Mouse (Mus musculus) megakaryocyte, adult 5-6 weeks (primary cell): Measurements from ENCODE around the gene Clca1. TPM values are rescaled to one million over a fixed set of nuclear protein-coding genes. Genes with fewer than 3 reads are reported as not detected.
"Not testable (repeated sequence)": the region's sequence is repeated elsewhere in the genome, so short reads cannot be mapped to it uniquely, and the experiment has no call there.

Experiments used
- ATAC-seq: 2 replicates; pipeline ENCODE4 v1.8.0; 2016; ENCODE audit warnings: mild to moderate bottlenecking, inconsistent platforms; ENCODE audit not compliant: poor library complexity, severe bottlenecking
- total RNA-seq, 2 experiments: library from RNA; stranded (forward) in 1 of 2; stranded (reverse) in 1 of 2; fragments of 153-499, 151-499 nt in 1 of 2; fragments of 221-1000, 200-1000 nt in 1 of 2; gene quantifications; 2 replicates each; pipeline versions ENCODE4 v1.2.3 to v1.2.4; 2015 to 2017

Gene Clca1
- total RNA-seq (2015) (not detected in 2 replicates), total RNA-seq (2017) (not detected in 2 replicates)

- ATAC-seq: no peak
These were observed at the start of gene Clca1 for GRCm38 (mm10) chr3:145032676-145033075. Clca1 (minus strand) TSS chr3:145032776.

DNA sequence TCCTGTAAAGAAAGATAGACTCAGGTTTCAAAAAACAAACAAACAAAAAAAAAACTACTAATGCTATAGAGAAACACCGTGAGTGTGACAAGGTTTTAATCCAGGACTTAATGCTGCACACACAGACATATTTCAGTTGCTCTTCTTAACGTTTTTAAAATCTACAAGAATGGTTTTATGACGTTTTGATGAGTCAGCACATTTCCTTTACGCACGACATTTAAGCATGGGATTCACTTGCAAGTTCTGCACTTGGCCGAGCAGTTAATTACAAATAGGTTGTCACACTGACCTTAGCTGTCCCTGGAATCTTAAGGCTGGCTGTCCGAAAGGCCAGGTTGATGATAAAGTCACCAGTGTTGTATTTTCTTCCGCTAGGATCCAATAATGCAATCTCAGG is 48.3 kb upstream of the Clca1 start:
- ATAC-seq: no peak

- no peak for ATAC-seq
These were observed 45.8 kb upstream of the Clca1 start for GRCm38 (mm10) chr3:145078405-145078804.

DNA sequence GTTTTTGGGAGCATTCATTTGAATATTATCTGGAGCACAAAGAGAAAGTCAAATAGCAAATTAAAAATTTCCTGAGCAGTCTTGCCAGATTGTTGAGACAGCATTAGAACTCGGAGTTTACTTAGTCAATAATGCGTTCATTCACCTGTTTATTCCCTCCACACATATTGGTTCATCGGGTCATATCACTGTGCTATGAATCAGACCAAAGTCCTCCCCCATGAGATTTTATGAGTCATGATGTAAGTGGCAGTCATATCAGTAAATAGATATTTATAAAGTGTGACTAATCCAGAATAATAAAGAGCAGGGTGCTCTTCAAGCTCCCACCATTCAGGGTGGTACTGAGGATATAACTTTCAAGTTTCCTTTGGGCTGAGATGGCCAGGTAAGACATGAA is 39.8 kb upstream of the Clca1 start:
- ATAC-seq: no peak

DNA sequence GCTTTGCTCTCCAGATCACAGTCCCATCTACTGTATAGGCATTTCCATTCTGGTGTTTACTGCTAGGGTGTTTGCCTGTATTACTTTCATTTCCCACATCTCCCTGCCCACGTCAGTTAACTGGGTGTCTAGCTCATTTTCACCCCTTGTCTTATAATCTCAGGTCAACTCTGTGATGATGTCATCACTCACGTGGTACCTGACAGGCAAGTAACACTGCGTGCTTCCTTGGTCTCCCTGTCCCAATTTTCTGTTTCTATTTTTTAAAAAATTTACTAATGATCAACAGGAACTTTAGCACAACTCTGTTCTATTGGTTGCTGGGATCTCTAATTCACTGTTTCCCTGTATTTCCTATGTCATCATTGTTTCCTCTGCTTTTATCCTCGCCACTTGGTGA is 36.4 kb upstream of the Clca1 start:
- no peak for ATAC-seq

DNA sequence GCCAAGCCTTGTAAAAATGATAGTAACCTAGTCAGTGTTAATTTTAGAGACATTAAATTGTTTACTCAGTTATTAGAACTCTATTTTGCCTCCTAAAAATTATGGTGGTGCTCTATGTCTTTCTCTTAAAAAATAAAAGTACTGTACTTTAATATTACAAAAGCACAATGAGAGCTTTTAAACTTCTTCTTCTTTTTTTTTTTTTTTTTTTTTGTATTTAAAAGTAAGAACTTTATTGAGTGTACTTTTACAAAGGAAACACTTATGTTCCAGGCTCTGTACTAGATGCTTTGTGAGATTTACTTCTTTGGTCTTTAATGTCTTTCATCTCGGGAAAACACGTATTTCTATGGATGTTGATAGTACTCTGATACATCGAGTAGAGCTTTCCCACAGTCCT is 22.6 kb upstream of the Clca1 start:
- not testable (repeated sequence) for ATAC-seq

- no peak for ATAC-seq
These were observed 17.2 kb upstream of the Clca1 start for GRCm38 (mm10) chr3:145049820-145050219.

- ATAC-seq: no peak
These were observed 6.2 kb upstream of the Clca1 start for GRCm38 (mm10) chr3:145038813-145039212.

GRCm38 (mm10) chr3:145028036-145028435 is 4.5 kb downstream of the Clca1 start:
- ATAC-seq: no peak

DNA sequence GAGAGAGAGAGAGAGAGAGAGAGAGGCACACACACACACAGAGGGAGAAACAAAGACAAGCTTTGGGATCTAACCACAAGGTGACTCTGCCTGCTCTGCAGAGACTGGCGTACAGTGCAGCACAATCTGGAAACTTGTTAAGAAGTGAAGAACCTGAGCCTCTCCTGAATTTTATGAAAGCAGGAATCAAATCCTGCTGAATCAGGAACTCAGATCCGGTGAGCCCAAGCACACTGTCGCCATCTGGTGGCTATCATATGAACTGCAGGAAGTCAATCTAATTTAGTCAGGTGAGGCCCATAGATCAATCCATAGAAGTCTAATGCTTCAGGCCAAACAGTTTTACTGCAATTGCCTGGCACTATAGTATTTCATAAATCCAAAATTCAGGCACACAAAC is 5.8 kb downstream of the Clca1 start:
- ATAC-seq: peak; percentile 84

- ATAC-seq: no peak
These were observed 14.8 kb downstream of the Clca1 start for GRCm38 (mm10) chr3:145017807-145018206.

DNA sequence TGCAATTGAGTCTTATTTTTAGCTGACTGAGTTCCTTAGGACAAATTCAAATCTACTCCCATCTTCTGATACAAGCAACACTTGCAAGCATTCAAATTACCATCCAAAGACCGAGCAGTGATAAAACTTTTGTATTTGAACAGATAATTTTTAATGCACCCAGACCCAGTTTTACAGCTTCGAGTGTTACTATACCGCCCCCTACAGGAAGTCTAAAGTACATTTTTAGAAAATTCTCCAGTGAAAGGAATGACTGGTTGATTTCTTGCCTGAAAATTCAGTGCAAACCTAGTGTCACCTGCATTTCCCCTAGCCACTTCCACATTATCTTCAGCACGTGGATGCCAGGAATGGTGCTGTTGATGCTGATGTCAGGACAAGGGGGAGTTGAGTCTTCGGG is 28.2 kb downstream of the Clca1 start:
- no peak for ATAC-seq

GRCm38 (mm10) chr3:145000912-145001311 is 31.7 kb downstream of the Clca1 start:
- no peak for ATAC-seq

DNA sequence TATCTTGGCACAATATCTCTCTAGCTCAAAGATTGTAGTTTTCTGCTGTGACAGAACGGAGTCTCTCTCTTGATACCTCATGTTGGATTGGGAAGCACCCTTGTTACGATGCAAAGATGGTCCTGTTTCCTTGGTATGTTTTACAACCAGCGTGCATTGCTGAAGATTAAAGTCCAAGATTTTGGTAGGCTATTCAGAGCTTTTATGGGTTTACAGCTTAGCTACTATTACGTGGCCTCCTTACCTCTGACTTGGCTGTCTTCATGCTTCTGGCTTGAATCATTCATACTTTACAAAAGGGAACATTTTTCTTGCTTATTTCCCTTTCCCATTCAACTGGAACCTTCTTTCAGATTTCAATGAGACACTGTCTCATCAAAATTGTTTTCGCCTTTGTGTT is 39.5 kb downstream of the Clca1 start:
- ATAC-seq: no peak

- no peak for ATAC-seq
These were observed 40.0 kb downstream of the Clca1 start for GRCm38 (mm10) chr3:144992618-144993017.

DNA sequence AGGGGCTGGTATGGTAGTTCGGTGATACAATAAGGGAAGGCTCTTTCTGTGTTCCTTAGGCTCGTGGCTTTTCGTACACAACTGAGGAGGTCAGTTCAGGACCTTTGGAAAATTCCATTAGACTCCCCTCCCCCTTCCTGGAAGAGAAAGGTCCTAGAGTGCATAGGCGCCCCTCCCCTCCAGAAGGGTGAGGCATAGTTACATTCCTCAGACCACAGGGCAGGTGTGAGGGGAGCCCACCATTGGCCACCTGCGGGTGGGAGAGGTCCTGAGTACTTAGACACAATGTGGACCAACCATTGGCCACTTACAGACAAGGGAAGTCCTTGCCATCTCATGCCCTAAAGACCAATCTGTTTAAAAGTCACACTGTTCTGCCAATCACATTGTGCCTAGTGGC is 46.7 kb downstream of the Clca1 start:
- no peak for ATAC-seq

DNA sequence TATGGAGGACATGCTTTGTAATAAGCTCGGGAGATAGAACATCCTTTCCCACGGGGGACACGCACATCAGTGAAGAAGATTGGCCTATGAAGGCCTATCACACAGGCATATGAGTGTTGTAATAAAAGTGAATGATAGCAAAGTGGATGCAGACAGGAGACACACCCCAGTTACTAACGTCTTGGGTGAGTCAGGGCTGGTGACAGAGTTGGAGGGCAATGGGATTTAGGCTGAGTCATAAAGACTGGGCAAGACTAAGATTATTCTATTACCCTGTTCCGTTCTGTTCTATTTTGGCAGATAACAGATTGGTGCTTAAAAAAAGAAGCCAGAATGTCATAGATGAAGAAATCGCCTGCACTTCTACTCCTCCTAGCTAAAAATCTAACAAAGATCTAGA is 52.0 kb downstream of the Clca1 start:
- no peak for ATAC-seq

DNA sequence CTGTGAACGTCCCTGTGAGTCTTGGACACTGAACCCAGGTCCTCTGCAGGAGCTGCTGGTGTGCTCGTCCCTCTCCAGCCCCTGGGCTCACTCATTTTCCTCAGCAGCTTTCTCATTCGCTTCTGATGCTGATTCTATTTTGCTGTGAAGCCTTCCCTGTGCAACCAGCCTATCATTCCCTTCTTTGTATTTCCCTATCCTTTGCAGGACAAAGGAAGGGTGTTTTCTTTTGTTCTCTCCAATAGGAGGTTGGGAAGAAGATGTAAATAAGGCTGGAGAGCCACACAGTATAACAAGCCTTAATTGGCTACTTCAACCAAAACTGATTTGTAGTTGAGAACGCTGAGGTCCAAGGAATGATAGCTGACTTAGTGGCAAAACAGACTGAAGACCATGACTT is 54.9 kb downstream of the Clca1 start:
- no peak for ATAC-seq

DNA sequence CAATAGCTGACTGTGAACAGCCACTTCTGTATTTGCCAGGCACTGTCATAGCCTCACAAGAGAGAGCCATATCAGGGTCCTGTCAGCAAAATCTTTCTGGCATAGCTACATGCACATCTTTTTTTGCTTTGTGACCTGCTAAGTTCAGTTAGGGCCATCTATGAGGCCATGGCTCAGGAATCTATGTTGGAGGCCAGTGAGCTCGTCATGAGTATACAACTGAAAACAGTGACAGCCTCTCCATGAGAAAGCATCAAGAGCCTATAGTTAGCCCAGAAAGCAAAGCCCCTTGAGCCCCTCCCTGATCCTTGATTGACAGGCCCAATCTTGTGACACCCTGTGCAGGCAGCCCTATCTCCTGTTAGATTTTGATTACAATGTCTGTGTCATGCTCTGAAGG is 56.5 kb downstream of the Clca1 start:
- ATAC-seq: no peak

DNA sequence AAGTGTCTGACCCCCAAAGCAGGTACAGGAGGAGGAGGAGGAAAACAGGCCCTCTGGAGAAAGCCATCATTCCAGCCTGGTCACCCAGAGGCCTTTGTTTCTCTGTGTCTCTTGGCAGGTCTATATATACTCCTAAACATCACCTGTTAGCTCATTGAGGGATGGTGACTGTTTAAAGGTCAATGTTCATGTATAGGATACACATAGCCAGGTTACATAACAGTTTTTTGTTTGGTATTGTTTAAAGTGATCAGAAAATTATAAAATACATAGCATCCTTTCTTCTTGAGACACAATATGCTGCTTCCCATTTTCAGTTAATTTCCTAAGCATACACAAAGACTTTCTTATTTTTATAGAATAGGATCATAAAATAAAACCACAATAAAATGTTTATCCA is 57.6 kb downstream of the Clca1 start, which contains the start of gene Clca4a:
Clca4a (minus strand) TSS at position 101 of the 400 bp plus-strand sequence.
- ATAC-seq: no peak

DNA sequence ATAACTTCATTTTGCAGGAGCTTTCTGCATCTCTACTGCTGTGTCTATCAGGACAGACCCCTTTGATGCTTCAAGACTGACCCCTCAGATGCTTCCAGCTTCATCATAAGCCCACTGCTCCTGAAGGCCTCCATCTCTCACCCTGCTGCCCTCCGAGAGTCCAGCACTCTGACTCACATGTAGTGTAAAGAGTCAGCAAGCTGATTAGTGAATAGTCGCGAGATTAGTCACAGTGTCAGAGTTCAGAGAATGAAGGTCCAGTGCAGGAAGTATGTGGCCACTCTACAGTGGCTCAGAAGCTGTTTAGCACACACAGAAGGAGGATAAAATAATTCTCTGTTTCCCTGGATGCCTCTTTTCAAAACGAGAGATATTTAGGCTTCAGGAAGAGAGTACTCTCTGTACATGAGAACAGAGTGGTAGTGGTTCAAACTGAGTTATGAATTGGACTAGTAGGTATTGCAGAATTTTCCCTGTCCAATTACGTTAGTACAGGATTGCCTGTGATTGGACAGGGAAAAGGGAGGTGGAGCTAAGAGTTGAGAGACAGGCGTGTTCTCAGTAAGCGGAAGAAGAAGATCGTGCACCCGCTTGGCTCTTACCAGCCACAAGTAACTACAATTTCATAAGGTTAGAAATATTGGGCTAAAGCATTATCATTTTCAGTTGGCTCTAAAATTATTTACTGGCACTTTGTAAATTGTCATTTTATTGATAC is 60.9 kb downstream of the Clca1 start:
- ATAC-seq: no peak

DNA sequence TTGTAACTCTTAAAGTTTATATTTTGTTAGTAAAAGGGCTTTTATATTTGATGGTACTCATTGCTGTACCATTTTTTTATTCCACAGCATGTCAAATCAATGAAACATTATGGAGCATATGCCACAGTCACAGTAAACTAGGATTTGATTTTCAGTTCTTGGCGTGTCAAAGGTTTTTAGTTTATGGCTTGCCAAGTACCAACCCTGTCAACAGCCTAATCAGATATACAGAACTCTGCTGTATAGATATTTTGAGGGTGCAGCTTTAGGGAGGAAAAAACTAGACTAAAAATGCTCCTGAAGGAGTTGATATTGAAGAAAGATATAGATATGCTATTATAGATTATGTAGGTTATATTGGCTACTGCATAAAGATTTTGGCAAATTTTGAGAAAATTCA is 62.8 kb downstream of the Clca1 start:
- ATAC-seq: no peak

DNA sequence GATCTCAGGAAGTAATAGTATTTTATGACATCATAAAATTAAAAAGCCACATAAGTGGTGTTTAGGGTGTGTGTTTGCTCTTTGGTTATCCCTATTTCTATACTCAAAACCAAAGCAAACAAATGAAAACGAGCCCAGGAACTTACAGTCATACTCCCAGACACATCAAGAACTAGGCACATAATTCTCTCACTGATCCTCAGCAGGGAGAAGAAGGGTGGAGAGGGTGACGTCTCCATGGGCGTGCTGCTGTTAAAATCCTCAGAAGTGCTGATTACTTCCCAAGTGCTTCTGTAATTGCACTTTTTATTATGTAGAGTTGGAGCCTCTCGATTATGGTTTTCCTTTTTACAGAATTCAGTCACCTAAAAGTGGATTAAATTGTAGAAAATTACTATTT is 66.5 kb downstream of the Clca1 start:
- ATAC-seq: no peak
